In genomic region chr8:66450691-66451090, GRCm38 (mm10) we compare ENCODE assay signal across 9 mouse cellular contexts. TPM values are rescaled to one million over a fixed set of nuclear protein-coding genes. Genes with fewer than 3 reads are reported as not detected.
DNase-seq lines count a peak whose midpoint lies in the region; ATAC-seq and TF ChIP-seq lines count a peak whose summit lies in the region.
"Had no signal": no experiment of that assay in that cellular context is flagged by ENCODE, and none has a peak within 500 bp of the region (broad histone marks: within the 10 kb centered on the region; RNA-seq: fewer than 3 reads in every experiment).

No protein-coding gene starts in this region.

- H3K4me1 ChIP-seq in kidney, adult 2 months (ENCODE audit: control insufficient read depth, insufficient read depth, low read length), result no peaks in the 10 kb centered on the region
- H3K4me1 ChIP-seq in cortical plate, adult 2 months (ENCODE audit: control insufficient read depth, insufficient read depth, low read length), result no peaks in the 10 kb centered on the region
- H3K4me1 ChIP-seq: embryonic facial prominence, embryonic 13.5 days; limb, embryonic 15.5 days had no signal

- no peak overlapping the region for H3K4me3 ChIP-seq in kidney, adult 2 months (ENCODE audit: insufficient read depth, low read depth, low read length)
- no peak overlapping the region for H3K4me3 ChIP-seq in cortical plate, adult 2 months (ENCODE audit: insufficient read depth, low read length)
- H3K4me3 ChIP-seq in layer of hippocampus, adult 2 months, result no peak overlapping the region
- H3K4me3 ChIP-seq: embryonic facial prominence, embryonic 13.5 days; limb, embryonic 15.5 days had no signal

- H3K27ac ChIP-seq in kidney, adult 2 months (ENCODE audit: insufficient read depth, low read depth, low read length), result no peak overlapping the region
- no peak overlapping the region for H3K27ac ChIP-seq in cortical plate, adult 2 months (ENCODE audit: insufficient read depth, low read length)
- no peak overlapping the region for H3K27ac ChIP-seq in layer of hippocampus, adult 2 months
- H3K27ac ChIP-seq: embryonic facial prominence, embryonic 13.5 days; limb, embryonic 15.5 days had no signal

- no peak for TF ChIP-seq POLR2A in kidney, adult 2 months (IDR thresholded peaks at IDR 0.05; ENCODE audit: low read depth, low read length)
- TF ChIP-seq POLR2A in cortical plate, adult 2 months (IDR thresholded peaks at IDR 0.05; ENCODE audit: extremely low read depth, insufficient read depth, low read length), result no peak

- 21% methylated on average over 5 of the region's 5 CpGs for WGBS in kidney, adult 2 months

- DNase-seq in kidney, adult 2 months, result peak; percentile 42
- DNase-seq in kidney, adult 11 months, result no peak
- DNase-seq in CD4-positive helper T cell, adult 2 months (ENCODE audit: low read depth, low spot score), result peak; percentile 26
- DNase-seq in Patski (ENCODE audit: low read depth, low spot score), result no peak
- DNase-seq in layer of hippocampus, adult 2 months (ENCODE audit: low spot score in 2 of 2), result peak; percentile 32 to 65

- POLR2A ChIA-PET in Patski (lab: Charles Lee), result no interaction called here

- H3K36me3 ChIP-seq in kidney, adult 2 months (ENCODE audit: control insufficient read depth, insufficient read depth, low read length), result no peaks in the 10 kb centered on the region
- H3K36me3 ChIP-seq: embryonic facial prominence, embryonic 13.5 days; limb, embryonic 15.5 days had no signal

- TF ChIP-seq CTCF in kidney, adult 2 months (conservative IDR thresholded peaks at IDR 0.05; ENCODE audit: insufficient read depth, insufficient read length, low read depth, low read length), result peak; percentile 44
- peak; percentile 74 for TF ChIP-seq CTCF in Patski (IDR thresholded peaks at IDR 0.05)
- TF ChIP-seq CTCF in cortical plate, adult 2 months (IDR thresholded peaks at IDR 0.05; ENCODE audit: extremely low read depth, insufficient read depth, low read length), result peak; percentile 44; the same call in 1 of the 2 replicates
- peak; percentile 92 for TF ChIP-seq CTCF in layer of hippocampus, adult 2 months (conservative IDR thresholded peaks at IDR 0.05)

- CTCF ChIA-PET in Patski (lab: Charles Lee), result interaction anchor here (0.7 to 3.9 kb wide), 9 partner anchors 11 to 955 kb away, joined by 3 to 24 read pairs (median 4); partner anchors contain the start of gene Npy1r

- ATAC-seq in Patski, result no peak
- peak; percentile 54; the same call in 1 of the 2 replicates for ATAC-seq in monocyte, adult 5-6 weeks (replicated peaks; ENCODE audit: insufficient number of reproducible peaks, low FRiP score, low TSS enrichment, poor library complexity, severe bottlenecking)

- H3K27me3 ChIP-seq in kidney, adult 2 months (replicated peaks; ENCODE audit: control insufficient read depth, insufficient read depth, low read length), result no peaks in the 10 kb centered on the region
- H3K27me3 ChIP-seq in Patski, result peaks cover 27% of the 10 kb centered on the region
- H3K27me3 ChIP-seq: embryonic facial prominence, embryonic 13.5 days; limb, embryonic 15.5 days had no signal

- in situ Hi-C loops in Patski (cut with MboI; ENCODE audit: low pct_unique_long_range_greater_than_20kb), result no loop called here

RNA-seq across cellular contexts. Expression of gene Tma16, which starts 35.6 kb away (rescaled TPM):
- 1.2 and 1.7 TPM in 2 replicates for polyA plus RNA-seq in kidney, adult 2 months (2012; rRNA removed)
- 10.9 TPM for polyA plus RNA-seq in Patski (2021)
- polyA plus RNA-seq in cortical plate, adult 2 months (2012; rRNA removed), result 9.2 and 9.6 TPM in 2 replicates
- total RNA-seq in layer of hippocampus, adult 2 months (2021), result 10 to 100 TPM; 10.9 to 11.4 TPM
- 10.5 to 13.3 TPM (median 12.1 TPM) in 3 replicates for total RNA-seq in monocyte, adult 5-6 weeks (2017)

Comparison
In these comparisons a context has a peak if more than half of its experiments do, and no peak if none do; other contexts are left out.
1. DNase-seq: peak in kidney, adult 2 months (single experiment), CD4-positive helper T cell, adult 2 months (single experiment) and layer of hippocampus, adult 2 months (2 of 2); none in kidney, adult 11 months (single experiment) and Patski (single experiment).
2. Peak in every context shown above with its lines, with median percentiles within 50 percentile points of each other: CTCF ChIP-seq.